26 mouse cellular contexts compared by ENCODE assay signal in genomic region chr17:79848385-79848784, GRCm38 (mm10). TPM values are rescaled to one million over a fixed set of nuclear protein-coding genes. Genes with fewer than 3 reads are reported as not detected.
DNase-seq lines count a peak whose midpoint lies in the region; ATAC-seq and TF ChIP-seq lines count a peak whose summit lies in the region.
"Had no signal": no experiment of that assay in that cellular context is flagged by ENCODE, and none has a peak within 500 bp of the region (broad histone marks: within the 10 kb centered on the region; RNA-seq: fewer than 3 reads in every experiment).

No protein-coding gene starts in this region.

- H3K27me3 ChIP-seq in embryonic facial prominence, embryonic 13.5 days = no peaks in the 10 kb centered on the region
- no peaks in the 10 kb centered on the region for H3K27me3 ChIP-seq in embryonic facial prominence, embryonic 10.5 days (replicated peaks; ENCODE audit: low read depth, poor library complexity, severe bottlenecking)
- no peaks in the 10 kb centered on the region for H3K27me3 ChIP-seq in limb, embryonic 12.5 days
- H3K27me3 ChIP-seq in limb, embryonic 10.5 days (ENCODE audit: low read depth, poor library complexity, severe bottlenecking) = no peaks in the 10 kb centered on the region
- H3K27me3 ChIP-seq in embryonic facial prominence, embryonic 14.5 days (replicated peaks; ENCODE audit: control insufficient read depth, insufficient read depth, low read length) = no peaks in the 10 kb centered on the region
- H3K27me3 ChIP-seq in limb, embryonic 14.5 days (ENCODE audit: control insufficient read depth, insufficient read depth, low read length) = no peaks in the 10 kb centered on the region
- H3K27me3 ChIP-seq: embryonic facial prominence, embryonic 15.5 days; forebrain, embryonic 13.5 days; heart, embryonic 13.5 days; hindbrain, embryonic 15.5 days had no signal

- no peak overlapping the region for H3K9ac ChIP-seq in embryonic facial prominence, embryonic 13.5 days
- no peak overlapping the region for H3K9ac ChIP-seq in limb, embryonic 12.5 days (replicated peaks)
- H3K9ac ChIP-seq in embryonic facial prominence, embryonic 14.5 days (ENCODE audit: low read depth, low read length) = no peak overlapping the region
- no peak overlapping the region for H3K9ac ChIP-seq in limb, embryonic 14.5 days (ENCODE audit: low read depth, low read length, severe bottlenecking)
- H3K9ac ChIP-seq: embryonic facial prominence, embryonic 15.5 days; forebrain, embryonic 13.5 days; heart, embryonic 13.5 days; hindbrain, embryonic 15.5 days had no signal

- no peak overlapping the region; the same call in 1 of the 2 replicates for H3K27ac ChIP-seq in embryonic facial prominence, embryonic 13.5 days
- no peak overlapping the region for H3K27ac ChIP-seq in embryonic facial prominence, embryonic 10.5 days (replicated peaks)
- H3K27ac ChIP-seq in limb, embryonic 12.5 days = no peak overlapping the region
- H3K27ac ChIP-seq in limb, embryonic 10.5 days = no peak overlapping the region
- H3K27ac ChIP-seq in embryonic facial prominence, embryonic 14.5 days (replicated peaks; ENCODE audit: low read depth, low read length) = no peak overlapping the region
- H3K27ac ChIP-seq in limb, embryonic 14.5 days (replicated peaks; ENCODE audit: low read depth, low read length) = no peak overlapping the region
- H3K27ac ChIP-seq: forebrain, embryonic 10.5 days; forebrain, embryonic 13.5 days; heart, adult 2 months; heart, embryonic 10.5 days; heart, embryonic 13.5 days; hindbrain, embryonic 15.5 days had no signal

- no peak overlapping the region for H3K4me2 ChIP-seq in embryonic facial prominence, embryonic 13.5 days
- H3K4me2 ChIP-seq in limb, embryonic 12.5 days = no peak overlapping the region
- H3K4me2 ChIP-seq in embryonic facial prominence, embryonic 14.5 days (ENCODE audit: low read depth, low read length) = no peak overlapping the region
- H3K4me2 ChIP-seq in limb, embryonic 14.5 days (replicated peaks; ENCODE audit: low read depth, low read length, severe bottlenecking) = no peak overlapping the region
- H3K4me2 ChIP-seq: embryonic facial prominence, embryonic 15.5 days; forebrain, embryonic 13.5 days; heart, embryonic 13.5 days; hindbrain, embryonic 15.5 days had no signal

- 0 out of 2 replicates have a peak, but pooled peaks have one; percentile 69 for ATAC-seq in embryonic facial prominence, embryonic 13.5 days (ENCODE audit: insufficient number of reproducible peaks, insufficient read depth, low FRiP score, low TSS enrichment, low read depth)
- ATAC-seq in limb, embryonic 12.5 days (ENCODE audit: insufficient number of reproducible peaks, insufficient read depth, low FRiP score, low TSS enrichment, low read depth) = peak; percentile 76; the same call in 1 of the 2 replicates
- ATAC-seq in embryonic facial prominence, embryonic 14.5 days (ENCODE audit: low read depth) = peak; percentile 53; the same call in 1 of the 2 replicates
- peak; percentile 81 for ATAC-seq in limb, embryonic 14.5 days (ENCODE audit: low FRiP score, low read depth)
- no peak for ATAC-seq in erythroblast, adult 5-6 weeks (replicated peaks; ENCODE audit: low FRiP score, poor library complexity, severe bottlenecking)
- ATAC-seq: forebrain, embryonic 13.5 days; forebrain, embryonic 16.5 days had no signal

- no peak for TF ChIP-seq POLR2A in limb, embryonic 14.5 days (IDR thresholded peaks at IDR 0.05; ENCODE audit: borderline replicate concordance, extremely low read depth, insufficient read depth, insufficient read length)

- peaks cover 32% of the 10 kb centered on the region for H3K36me3 ChIP-seq in embryonic facial prominence, embryonic 13.5 days
- H3K36me3 ChIP-seq in embryonic facial prominence, embryonic 10.5 days (replicated peaks) = peaks cover 61% of the 10 kb centered on the region
- peaks cover 33% of the 10 kb centered on the region for H3K36me3 ChIP-seq in limb, embryonic 12.5 days
- peaks cover 62% of the 10 kb centered on the region for H3K36me3 ChIP-seq in limb, embryonic 10.5 days
- peaks cover 48% of the 10 kb centered on the region for H3K36me3 ChIP-seq in embryonic facial prominence, embryonic 14.5 days (ENCODE audit: control insufficient read depth, insufficient read depth, low read length)
- H3K36me3 ChIP-seq in limb, embryonic 14.5 days (ENCODE audit: control insufficient read depth, insufficient read depth, low read length) = peaks cover 31% of the 10 kb centered on the region

- H3K4me3 ChIP-seq in embryonic facial prominence, embryonic 13.5 days = no peak overlapping the region
- H3K4me3 ChIP-seq in embryonic facial prominence, embryonic 10.5 days = no peak overlapping the region
- H3K4me3 ChIP-seq in limb, embryonic 12.5 days (replicated peaks) = no peak overlapping the region
- no peak overlapping the region for H3K4me3 ChIP-seq in limb, embryonic 10.5 days
- no peak overlapping the region for H3K4me3 ChIP-seq in embryonic facial prominence, embryonic 14.5 days (ENCODE audit: low read depth, low read length)
- H3K4me3 ChIP-seq in limb, embryonic 14.5 days (replicated peaks; ENCODE audit: low read length) = no peak overlapping the region
- H3K4me3 ChIP-seq: embryonic facial prominence, embryonic 15.5 days; forebrain, embryonic 10.5 days; forebrain, embryonic 13.5 days; heart, adult 2 months; heart, embryonic 10.5 days; heart, embryonic 13.5 days; hindbrain, embryonic 15.5 days had no signal

- no peaks in the 10 kb centered on the region for H3K4me1 ChIP-seq in embryonic facial prominence, embryonic 13.5 days
- H3K4me1 ChIP-seq in embryonic facial prominence, embryonic 10.5 days = no peaks in the 10 kb centered on the region
- no peaks in the 10 kb centered on the region for H3K4me1 ChIP-seq in limb, embryonic 12.5 days (replicated peaks)
- no peaks in the 10 kb centered on the region for H3K4me1 ChIP-seq in limb, embryonic 10.5 days
- H3K4me1 ChIP-seq in embryonic facial prominence, embryonic 14.5 days (ENCODE audit: control insufficient read depth, insufficient read depth, low read length) = 0 out of 2 replicates have a peak, but pooled peaks cover 6% of the 10 kb centered on the region
- 0 out of 2 replicates have a peak, but pooled peaks cover 4% of the 10 kb centered on the region for H3K4me1 ChIP-seq in limb, embryonic 14.5 days (ENCODE audit: control insufficient read depth, insufficient read depth, low read length)
- H3K4me1 ChIP-seq: embryonic facial prominence, embryonic 15.5 days; forebrain, embryonic 10.5 days; forebrain, embryonic 13.5 days; heart, embryonic 10.5 days; heart, embryonic 13.5 days; hindbrain, embryonic 15.5 days had no signal

- WGBS in embryonic facial prominence, embryonic 13.5 days = 44% methylated on average over 5 of the region's 5 CpGs
- WGBS in embryonic facial prominence, embryonic 10.5 days = 94% methylated on average over 5 of the region's 5 CpGs
- WGBS in limb, embryonic 12.5 days = 63% methylated on average over 5 of the region's 5 CpGs
- 97% methylated on average over 5 of the region's 5 CpGs for WGBS in limb, embryonic 10.5 days
- 50% methylated on average over 5 of the region's 5 CpGs for WGBS in embryonic facial prominence, embryonic 14.5 days
- WGBS in limb, embryonic 14.5 days = 33% methylated on average over 5 of the region's 5 CpGs

- DNase-seq in embryonic facial prominence, embryonic 10.5 days (ENCODE audit: low spot score) = no peak
- no peak for DNase-seq in limb, embryonic 10.5 days (ENCODE audit: low spot score)
- peak; percentile 77 for DNase-seq in embryonic facial prominence, embryonic 14.5 days (ENCODE audit: low spot score)
- peak; percentile 68 for DNase-seq in limb, embryonic 14.5 days (ENCODE audit: low spot score)
- DNase-seq in adrenal gland, postnatal 10 days = no peak
- DNase-seq: adrenal gland, adult 8-10 months; adrenal gland, postnatal 36 days; cerebellum, adult 11 months; cerebellum, adult 2 months; cerebellum, adult 9-11 months; cerebellum, postnatal 25 days; gastrocnemius, postnatal 10 days; gastrocnemius, postnatal 36 days; heart, adult 2 months; heart, postnatal 14 days; heart, postnatal 4 days had no signal

- no peaks in the 10 kb centered on the region for H3K9me3 ChIP-seq in embryonic facial prominence, embryonic 13.5 days
- H3K9me3 ChIP-seq in embryonic facial prominence, embryonic 10.5 days = no peaks in the 10 kb centered on the region
- H3K9me3 ChIP-seq in limb, embryonic 12.5 days = no peaks in the 10 kb centered on the region
- H3K9me3 ChIP-seq in limb, embryonic 10.5 days (replicated peaks) = no peaks in the 10 kb centered on the region
- H3K9me3 ChIP-seq in embryonic facial prominence, embryonic 14.5 days (ENCODE audit: control insufficient read depth, low read length) = no peaks in the 10 kb centered on the region
- H3K9me3 ChIP-seq in limb, embryonic 14.5 days (ENCODE audit: control insufficient read depth, low read length) = no peaks in the 10 kb centered on the region
- H3K9me3 ChIP-seq: embryonic facial prominence, embryonic 15.5 days; forebrain, embryonic 10.5 days; forebrain, embryonic 13.5 days; heart, embryonic 10.5 days; heart, embryonic 13.5 days; hindbrain, embryonic 15.5 days had no signal

RNA-seq across cellular contexts. Expression of gene Atl2, which starts 47.5 kb away (rescaled TPM):
- polyA plus RNA-seq in embryonic facial prominence, embryonic 13.5 days (2015; fragmentation: Nextera tagmentation; extraction: Ambion mirVana) = 26.5 and 30.5 TPM in 2 replicates
- polyA plus RNA-seq in embryonic facial prominence, embryonic 10.5 days (2016; fragmentation: Nextera tagmentation; extraction: Ambion mirVana) = 37.5 and 38.1 TPM in 2 replicates
- polyA plus RNA-seq in limb, embryonic 12.5 days (2016; fragmentation: Nextera tagmentation; extraction: Ambion mirVana) = 37.7 and 38.1 TPM in 2 replicates
- 37.8 and 38.7 TPM in 2 replicates for polyA plus RNA-seq in limb, embryonic 10.5 days (2016; fragmentation: Nextera tagmentation; extraction: Ambion mirVana)
- 29.7 and 31.7 TPM in 2 replicates for polyA plus RNA-seq in embryonic facial prominence, embryonic 14.5 days (2014; fragmentation: Nextera tagmentation; extraction: Ambion mirVana)
- polyA plus RNA-seq in limb, embryonic 14.5 days (2012; rRNA removed) = 21.7 and 25.9 TPM in 2 replicates
- polyA plus RNA-seq in limb, embryonic 14.5 days (2014; fragmentation: Nextera tagmentation; extraction: Ambion mirVana) = 26.1 and 28.8 TPM in 2 replicates
- total RNA-seq in erythroblast, adult 5-6 weeks (2015; ENCODE audit: low replicate concordance) = 16.7 and 30.1 TPM in 2 replicates
- 21.6 and 38.2 TPM in 2 replicates for total RNA-seq in erythroblast, adult 5-6 weeks (2017; ENCODE audit: low replicate concordance)
- 10 to 100 TPM; 49.5 to 83.7 TPM for total RNA-seq in adrenal gland, postnatal 10 days (2021)

Comparison
In these comparisons a context has a peak if more than half of its experiments do, and no peak if none do; other contexts are left out.
1. DNase-seq: peak in embryonic facial prominence, embryonic 14.5 days (single experiment) and limb, embryonic 14.5 days (single experiment); none in embryonic facial prominence, embryonic 10.5 days (single experiment), limb, embryonic 10.5 days (single experiment) and adrenal gland, postnatal 10 days (single experiment).